Mouse (Mus musculus) megakaryocyte, embryonic 14.5 days (primary cell): ENCODE measurements around the gene Galnt6. TPM values are rescaled to one million over a fixed set of nuclear protein-coding genes. Genes with fewer than 3 reads are reported as not detected.
A peak's percentile ranks its signal among the peaks of the same experiment; 100 is the strongest.

Experiments used
- H3K27me3 ChIP-seq: replicated peaks from 2 replicates; pipeline ENCODE3; 2012; ENCODE audit warnings: inconsistent platforms
- H3K36me3 ChIP-seq: replicated peaks from 2 replicates; pipeline ENCODE3; 2012; ENCODE audit warnings: low read length, inconsistent platforms, mixed read lengths
- H3K4me1 ChIP-seq: 2 replicates; pipeline ENCODE4 v1.6.1; 2012; ENCODE audit warnings: inconsistent platforms
- H3K4me3 ChIP-seq: replicated peaks from 2 replicates; pipeline ENCODE3; 2012; ENCODE audit warnings: moderate library complexity, mild to moderate bottlenecking, inconsistent platforms
- H3K9me3 ChIP-seq: 2 replicates; pipeline ENCODE4 v1.6.1; 2012; ENCODE audit warnings: inconsistent platforms
- FLI1 ChIP-seq: IDR thresholded peaks from 2 replicates; pipeline ENCODE4 v1.6.1; 2012; ENCODE audit warnings: low read length, inconsistent platforms, mixed read lengths
- GATA1 ChIP-seq: IDR thresholded peaks from 3 replicates; pipeline ENCODE4 v1.6.1; 2012; ENCODE audit warnings: mixed read lengths, low read length, inconsistent platforms, borderline replicate concordance
- polyA plus RNA-seq: library from polyadenylated mRNA; stranded (reverse); fragments of >175 nt; gene quantifications from 2 replicates; pipeline ENCODE4 v1.2.3, GENCODE M21; 2012; ENCODE audit warnings: low replicate concordance; ENCODE audit not compliant: insufficient read depth

The Galnt6 gene
- polyA plus RNA-seq, 1 experiment = 2.3 TPM

GRCm38 (mm10) chr15:100739442-100739841 lies 10.3 kb upstream of the Galnt6 start:
- TF ChIP-seq FLI1 (no peak), GATA1 (no peak)
- peaks cover 4% of the 10 kb centered on the region for H3K36me3 ChIP-seq
- peaks cover 11% of the 10 kb centered on the region for H3K27me3 ChIP-seq
- H3K4me3 ChIP-seq = no peak overlapping the region
- peaks cover 45% of the 10 kb centered on the region for H3K4me1 ChIP-seq
- H3K9me3 ChIP-seq = peaks cover 6% of the 10 kb centered on the region

GRCm38 (mm10) chr15:100738351-100738781 lies 9.2 kb upstream of the Galnt6 start:
- H3K4me3 ChIP-seq = peak overlapping the region; percentile 51
- H3K27me3 ChIP-seq = peaks cover 11% of the 10 kb centered on the region

GRCm38 (mm10) chr15:100737667-100738066 lies 8.5 kb upstream of the Galnt6 start:
- H3K36me3 ChIP-seq = no peaks in the 10 kb centered on the region
- H3K4me3 ChIP-seq = no peak overlapping the region

More at GRCm38 (mm10) chr15:100738351-100738781, 9.2 kb upstream of the Galnt6 start:
- Histone ChIP-seq H3K36me3 (peaks cover 3% of the 10 kb centered on the region), H3K4me1 (peaks cover 50% of the 10 kb centered on the region), H3K9me3 (peaks cover 3% of the 10 kb centered on the region)
- no peak for TF ChIP-seq FLI1
- TF ChIP-seq GATA1 = no peak

GRCm38 (mm10) chr15:100735953-100736300 lies 6.8 kb upstream of the Galnt6 start:
- Histone ChIP-seq H3K36me3 (no peaks in the 10 kb centered on the region), H3K27me3 (peaks cover 19% of the 10 kb centered on the region), H3K4me3 (no peak overlapping the region), H3K4me1 (peaks cover 69% of the 10 kb centered on the region), H3K9me3 (no peaks in the 10 kb centered on the region)
- TF ChIP-seq FLI1 = no peak
- TF ChIP-seq GATA1 = no peak

More at GRCm38 (mm10) chr15:100737667-100738066, 8.5 kb upstream of the Galnt6 start:
- no peaks in the 10 kb centered on the region for H3K9me3 ChIP-seq
- peaks cover 53% of the 10 kb centered on the region for H3K4me1 ChIP-seq
- peaks cover 11% of the 10 kb centered on the region for H3K27me3 ChIP-seq
- TF ChIP-seq FLI1 (no peak), GATA1 (no peak)

- TF ChIP-seq FLI1 = no peak
- no peak for TF ChIP-seq GATA1
- no peaks in the 10 kb centered on the region for H3K9me3 ChIP-seq
- H3K4me3 ChIP-seq = peak overlapping the region; percentile 48
- no peaks in the 10 kb centered on the region for H3K36me3 ChIP-seq
- H3K4me1 ChIP-seq = peaks cover 74% of the 10 kb centered on the region
- peaks cover 24% of the 10 kb centered on the region for H3K27me3 ChIP-seq
Measured at GRCm38 (mm10) chr15:100735095-100735952, 6.1 kb upstream of the Galnt6 start.

- Histone ChIP-seq H3K4me3 (peak overlapping the region; percentile 69), H3K9me3 (no peaks in the 10 kb centered on the region), H3K27me3 (peaks cover 42% of the 10 kb centered on the region), H3K4me1 (peaks cover 76% of the 10 kb centered on the region), H3K36me3 (no peaks in the 10 kb centered on the region)
- TF ChIP-seq GATA1 (no peak), FLI1 (no peak)
Measured at GRCm38 (mm10) chr15:100732580-100732979, 3.4 kb upstream of the Galnt6 start.

- Histone ChIP-seq H3K4me3 (no peak overlapping the region), H3K36me3 (peaks cover 3% of the 10 kb centered on the region), H3K9me3 (no peaks in the 10 kb centered on the region), H3K4me1 (peaks cover 66% of the 10 kb centered on the region), H3K27me3 (peaks cover 52% of the 10 kb centered on the region)
- no peak for TF ChIP-seq GATA1
- no peak for TF ChIP-seq FLI1
Measured at GRCm38 (mm10) chr15:100731081-100731480, 1.9 kb upstream of the Galnt6 start.

- H3K36me3 ChIP-seq = peaks cover 8% of the 10 kb centered on the region
- peaks cover 57% of the 10 kb centered on the region for H3K4me1 ChIP-seq
- H3K9me3 ChIP-seq = no peaks in the 10 kb centered on the region
- peaks cover 73% of the 10 kb centered on the region for H3K27me3 ChIP-seq
- TF ChIP-seq FLI1 (no peak), GATA1 (no peak)
- peak overlapping the region; percentile 92 for H3K4me3 ChIP-seq
Measured at GRCm38 (mm10) chr15:100728586-100728985, 590 bp downstream of the Galnt6 start.

GRCm38 (mm10) chr15:100727834-100728233 lies 1.3 kb downstream of the Galnt6 start:
- Histone ChIP-seq H3K4me3 (no peak overlapping the region), H3K9me3 (no peaks in the 10 kb centered on the region), H3K4me1 (peaks cover 59% of the 10 kb centered on the region), H3K27me3 (peaks cover 77% of the 10 kb centered on the region), H3K36me3 (peaks cover 8% of the 10 kb centered on the region)
- no peak for TF ChIP-seq FLI1
- TF ChIP-seq GATA1 = no peak

GRCm38 (mm10) chr15:100726721-100727120 lies 2.5 kb downstream of the Galnt6 start:
- H3K4me1 ChIP-seq = peaks cover 59% of the 10 kb centered on the region
- peaks cover 83% of the 10 kb centered on the region for H3K27me3 ChIP-seq
- peaks cover 8% of the 10 kb centered on the region for H3K36me3 ChIP-seq
- H3K9me3 ChIP-seq = no peaks in the 10 kb centered on the region
- TF ChIP-seq GATA1 (no peak), FLI1 (no peak)
- H3K4me3 ChIP-seq = no peak overlapping the region
